Mouse (Mus musculus) c-Kit-positive CD71-negative TER-119-negative erythroid progenitor cells, embryonic 14.5 days (primary cell): ENCODE measurements around the gene Fuz.

Source experiments
- DNase-seq: peaks from one replicate; pipeline ENCODE4 v3.0.0-alpha.2; 2013; ENCODE audit warnings: low read depth

Gene Fuz

DNA sequence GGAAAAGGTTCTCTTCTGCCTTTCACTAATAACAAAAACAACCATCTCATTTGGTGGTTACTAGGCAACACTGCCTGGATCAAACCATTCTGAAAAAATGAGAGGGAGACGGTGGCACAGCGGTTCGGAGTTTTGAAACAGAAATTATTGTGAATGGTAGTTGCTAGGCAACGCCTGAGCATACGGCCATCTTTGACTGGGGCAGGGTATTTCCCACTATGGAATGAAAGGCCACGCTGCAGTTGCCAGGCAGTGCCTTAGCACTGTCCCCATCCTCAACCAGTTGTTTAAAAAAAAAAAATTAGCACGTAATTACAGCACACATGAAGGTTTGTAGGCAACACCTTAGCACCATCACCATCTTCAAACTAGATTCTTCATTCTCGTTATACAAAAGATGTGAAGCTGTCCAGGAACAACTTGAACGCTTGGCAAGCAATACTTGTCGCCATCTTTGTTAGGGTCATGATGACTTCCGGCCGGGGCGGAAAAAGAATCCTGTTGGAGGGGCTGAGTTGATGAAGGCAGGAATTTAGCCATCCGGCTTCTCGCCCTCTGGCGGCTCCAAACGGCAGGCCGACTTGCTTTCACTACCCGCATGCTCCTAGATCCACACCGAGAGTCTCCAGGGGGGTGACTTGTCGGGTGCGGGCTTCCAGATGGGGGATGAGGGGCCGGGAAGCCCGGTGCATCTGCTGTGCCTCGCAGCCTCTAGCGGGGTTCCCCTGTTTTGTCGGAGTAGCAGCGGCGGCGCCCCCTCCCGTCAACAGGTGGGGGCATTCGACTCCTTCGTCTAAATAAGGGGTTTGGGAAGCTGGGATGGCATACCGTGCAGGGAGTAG, at the start of gene Fuz:
Gene Fuz (plus strand): TSS at position 487 of the 842 bp plus-strand sequence.
- peak; percentile 89 for DNase-seq

DNA sequence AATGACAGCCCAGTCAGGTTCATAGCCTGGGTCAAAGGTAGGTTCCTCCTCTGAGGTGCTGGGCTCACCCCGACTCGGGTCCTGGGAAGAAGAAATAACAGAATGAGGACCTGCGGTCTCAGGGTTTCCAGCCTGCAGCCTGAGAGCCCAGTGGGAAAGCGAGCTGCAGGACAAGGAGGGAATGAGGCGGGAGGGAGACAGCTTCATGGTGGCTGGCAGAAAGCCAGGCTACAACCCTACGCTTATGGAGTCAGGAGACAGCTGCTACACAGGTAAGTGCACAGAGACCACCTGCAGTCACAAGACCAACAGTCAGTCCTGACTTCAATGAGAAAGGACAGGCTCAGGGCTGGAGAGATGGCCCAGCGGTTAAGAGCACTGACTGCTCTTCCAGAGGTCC, 49.1 kb upstream of the Fuz start:
- DNase-seq: no peak

DNA sequence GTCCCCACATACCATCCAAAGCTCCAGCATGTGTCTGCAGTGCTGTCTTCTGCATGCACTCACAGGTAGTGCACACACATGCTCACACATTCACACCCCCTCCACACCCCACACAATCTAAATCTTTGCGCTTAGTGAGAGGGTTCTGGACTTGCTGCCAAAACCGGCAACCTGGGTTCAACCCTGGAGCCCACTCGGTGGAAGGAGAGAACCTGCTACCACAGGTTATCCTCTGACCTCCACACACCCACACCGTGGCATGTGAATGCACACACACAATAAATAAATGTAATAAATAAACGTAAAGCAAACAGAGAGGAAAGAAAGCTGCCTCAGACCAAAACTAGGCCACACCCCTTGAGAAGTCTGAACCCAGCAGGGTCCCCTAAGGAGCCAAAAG, 48.1 kb upstream of the Fuz start:
- DNase-seq: no peak

DNA sequence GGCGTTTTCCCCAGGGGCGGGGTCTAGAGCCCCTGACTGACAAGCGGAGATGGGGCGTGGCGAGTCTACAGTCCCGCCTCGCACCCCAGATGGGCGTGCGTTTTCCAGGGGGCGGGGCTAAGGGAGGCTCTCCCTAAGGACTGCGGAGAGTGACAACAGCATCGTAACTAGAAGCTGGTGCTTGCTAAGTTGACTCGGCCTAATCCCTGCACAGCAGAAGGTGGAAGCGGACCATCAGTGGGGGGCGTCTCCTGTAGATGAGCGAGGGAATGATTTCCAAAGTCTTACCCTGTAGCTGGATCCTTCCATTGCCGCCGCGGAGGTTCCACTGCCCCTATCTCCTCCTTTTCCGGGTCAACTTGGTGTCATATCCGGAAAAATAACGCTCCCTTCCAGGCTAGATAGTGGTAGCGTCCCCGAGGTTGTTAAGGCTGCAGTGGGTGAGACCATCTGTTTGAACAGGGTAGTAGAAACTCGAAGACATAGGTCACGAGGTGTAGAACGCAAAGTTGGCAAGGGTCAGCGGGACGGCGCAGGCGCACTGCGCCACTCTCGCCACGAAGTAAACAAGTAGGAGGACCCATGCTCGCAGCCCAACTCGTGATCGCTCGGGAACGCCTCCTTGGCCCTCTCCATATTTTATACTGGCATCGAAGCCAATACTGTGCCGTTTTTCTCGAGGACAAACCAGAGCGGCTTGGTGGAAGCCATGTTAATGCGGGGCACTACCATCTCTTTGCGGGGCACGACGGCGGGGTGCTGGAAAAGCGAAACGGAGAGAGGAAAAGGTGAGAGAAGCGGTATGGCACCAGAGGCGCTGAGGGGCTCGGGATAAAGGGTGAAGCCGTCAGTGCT, 47.1 kb upstream of the Fuz start, which contains the start of the genes Akt1s1 and Tbc1d17:
Gene Akt1s1 (plus strand): TSS at position 431 of the 855 bp plus-strand sequence.
Gene Tbc1d17 (minus strand): TSS at position 519 of the 855 bp plus-strand sequence.
- peak; percentile 93 for DNase-seq

DNA sequence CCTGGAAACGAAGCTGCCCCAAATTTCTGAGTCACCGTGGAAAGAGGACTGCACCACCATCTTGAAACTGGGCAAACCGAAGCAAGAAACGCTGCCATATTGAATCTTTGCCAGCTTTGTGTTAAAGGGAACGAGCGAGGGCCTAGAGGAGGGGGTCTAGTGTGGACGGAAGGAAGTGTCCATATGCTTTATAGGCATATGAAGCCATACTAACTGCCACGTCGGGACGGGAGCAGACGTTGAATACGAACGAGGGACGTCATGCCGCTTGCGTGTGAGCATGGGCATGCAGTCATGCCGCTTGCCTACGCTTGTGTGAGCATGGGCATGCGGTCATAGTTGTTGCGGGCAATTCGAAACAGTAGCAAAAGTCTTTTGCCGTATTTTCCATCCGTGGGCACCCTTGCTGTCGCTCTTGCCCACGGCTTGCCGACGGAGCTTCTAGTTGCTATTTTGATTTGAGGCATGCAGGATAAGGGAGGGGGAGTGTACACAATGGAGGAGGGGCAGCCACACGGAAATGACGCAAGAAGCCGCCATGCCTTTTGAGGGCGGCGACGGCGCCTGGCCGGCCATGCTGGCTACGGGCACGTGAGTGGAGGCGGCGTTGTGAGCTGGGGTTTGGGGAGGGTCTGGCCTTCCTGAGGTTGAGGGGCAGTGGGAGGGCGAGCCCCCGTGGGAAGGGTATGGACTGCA, 46.3 kb upstream of the Fuz start:
- peak; percentile 83 for DNase-seq

DNA sequence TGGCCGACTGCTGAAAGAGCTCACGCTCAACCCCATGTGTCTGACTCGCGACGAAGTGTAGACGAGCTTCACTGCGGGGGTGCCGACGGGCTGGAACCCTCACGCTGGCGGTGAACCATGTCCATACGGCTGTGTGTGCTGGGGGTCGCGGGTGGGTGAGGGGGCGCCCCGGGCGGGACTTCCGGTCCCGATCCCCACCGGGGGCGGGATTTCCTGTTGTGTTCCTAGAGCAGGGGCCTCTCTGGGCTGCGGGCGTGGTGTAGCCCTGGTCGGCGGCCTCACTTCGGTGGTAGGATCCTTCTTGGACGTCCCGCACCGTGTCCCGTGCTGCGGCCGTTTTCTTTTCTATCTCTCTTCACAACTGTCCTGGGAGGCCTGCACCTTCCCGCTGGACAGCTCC, 45.7 kb upstream of the Fuz start:
- no peak for DNase-seq

DNA sequence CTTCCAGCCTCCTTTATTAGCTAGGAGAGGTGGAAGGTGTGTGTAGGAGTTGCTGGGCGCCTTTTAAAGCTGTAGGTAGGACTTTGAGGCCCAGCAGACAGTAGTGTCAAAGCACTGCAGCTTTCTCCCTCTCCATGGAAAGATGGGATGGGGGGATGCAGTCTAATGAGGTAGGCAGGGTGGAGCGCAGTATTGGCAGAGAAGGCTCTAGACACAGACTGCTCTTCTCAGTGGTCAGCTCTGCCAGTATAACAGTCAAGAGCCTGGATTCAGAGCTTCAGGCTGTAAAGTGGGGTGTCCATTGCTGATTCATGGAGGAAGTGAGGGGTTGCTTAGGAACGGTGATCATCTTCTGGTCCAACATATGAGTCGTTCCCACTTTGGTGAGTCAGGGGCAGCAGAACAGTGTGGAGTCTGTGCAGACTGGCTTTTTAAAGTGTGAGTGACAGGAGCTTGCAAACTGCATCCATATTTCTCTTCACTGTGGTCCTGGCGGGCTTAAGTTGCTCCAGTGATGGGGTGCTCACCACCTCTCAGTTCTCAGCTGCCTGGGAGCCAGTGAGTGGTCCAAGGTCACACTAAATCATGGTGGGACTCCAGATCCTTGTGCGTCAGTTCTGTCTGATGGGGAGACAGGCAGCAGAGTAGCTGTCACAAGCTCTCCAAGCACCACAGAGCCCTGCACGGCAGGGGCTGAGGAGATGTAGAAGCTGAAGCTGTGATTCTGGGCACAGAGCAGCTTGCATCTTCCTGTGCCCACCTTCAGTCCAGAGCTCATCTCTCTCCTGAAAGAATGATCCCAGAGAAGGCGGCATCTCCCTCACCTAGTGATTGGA, 44.9 kb upstream of the Fuz start:
- DNase-seq: no peak

DNA sequence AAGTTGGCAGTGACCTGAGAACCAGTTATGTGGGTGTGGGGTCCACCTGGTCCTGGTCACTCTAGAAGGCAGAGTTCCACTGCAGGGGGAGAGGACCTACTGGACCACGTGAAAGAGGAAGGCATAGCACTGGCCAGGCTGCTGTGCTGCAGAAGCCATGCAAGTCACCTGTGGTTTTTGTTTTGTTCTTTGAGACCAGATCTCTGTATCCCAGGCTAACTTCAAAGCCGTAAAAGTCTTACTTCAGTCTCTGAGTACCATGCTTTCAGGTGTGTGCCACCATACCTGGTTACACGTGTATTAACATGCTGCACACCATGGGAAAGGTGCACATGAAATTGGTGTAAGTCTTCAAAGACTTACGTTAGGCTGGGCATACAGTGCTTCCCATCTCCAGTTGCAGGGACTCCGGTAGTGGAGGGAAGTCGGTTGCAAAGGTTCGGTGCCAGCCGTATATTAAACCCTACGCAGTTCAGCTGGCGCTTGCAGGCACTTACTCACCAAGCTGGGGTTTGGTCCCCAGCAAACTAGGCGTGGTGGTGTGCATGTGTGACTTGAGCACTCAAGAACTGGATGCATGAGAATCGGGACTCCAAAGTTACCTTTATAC, 44.1 kb upstream of the Fuz start:
- no peak for DNase-seq

DNA sequence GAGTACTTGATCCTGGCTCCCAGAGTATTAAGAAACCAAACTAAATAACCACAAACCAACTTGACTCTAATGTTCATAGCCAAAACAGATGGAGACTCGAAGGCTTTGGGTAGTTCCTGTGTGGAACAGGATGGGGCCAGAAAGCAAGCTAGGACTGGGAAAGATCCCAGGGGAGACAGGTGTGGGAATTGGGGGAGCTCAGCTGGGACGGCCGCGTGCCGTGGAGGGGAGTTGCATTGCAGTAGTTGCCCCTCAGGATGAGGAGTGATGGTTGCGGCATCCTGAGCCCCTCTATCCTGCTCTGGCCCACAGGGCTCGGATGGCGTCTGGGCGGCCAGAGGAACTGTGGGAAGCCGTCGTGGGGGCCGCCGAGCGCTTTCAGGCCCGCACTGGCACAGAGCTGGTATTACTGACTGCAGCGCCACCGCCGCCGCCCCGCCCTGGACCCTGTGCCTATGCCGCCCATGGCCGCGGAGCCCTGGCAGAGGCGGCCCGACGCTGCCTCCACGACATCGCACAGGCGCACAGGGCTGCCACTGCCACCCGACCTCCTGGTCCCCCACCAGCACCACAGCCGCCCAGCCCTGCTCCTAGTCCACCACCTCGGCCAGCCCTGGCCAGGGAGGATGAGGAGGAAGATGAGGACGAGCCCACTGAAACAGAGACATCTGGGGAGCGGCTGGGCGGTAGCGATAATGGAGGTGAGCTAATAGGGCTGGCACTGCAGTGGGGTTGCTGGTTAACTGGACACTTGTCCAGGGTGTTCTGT, 43.4 kb upstream of the Fuz start:
- no peak for DNase-seq

DNA sequence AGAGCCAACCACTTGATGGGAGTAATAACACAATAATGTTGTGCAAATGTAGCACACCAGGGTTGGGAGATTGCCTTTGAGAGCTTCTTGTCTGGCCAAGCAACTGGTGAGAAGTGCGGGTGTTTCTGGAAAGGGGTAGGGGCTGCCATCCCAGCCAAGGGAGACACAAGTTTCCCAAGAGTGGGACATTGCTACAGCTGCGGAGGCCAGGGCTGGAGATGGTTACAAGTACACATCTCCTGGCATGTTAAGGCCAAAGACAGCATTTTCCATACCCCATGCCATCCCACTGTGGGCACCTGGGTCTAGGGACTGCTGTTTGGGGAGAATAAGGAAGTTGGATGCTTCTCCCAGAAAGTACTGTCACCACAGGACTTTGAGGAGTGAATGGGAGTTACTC, 42.8 kb upstream of the Fuz start:
- no peak for DNase-seq

DNA sequence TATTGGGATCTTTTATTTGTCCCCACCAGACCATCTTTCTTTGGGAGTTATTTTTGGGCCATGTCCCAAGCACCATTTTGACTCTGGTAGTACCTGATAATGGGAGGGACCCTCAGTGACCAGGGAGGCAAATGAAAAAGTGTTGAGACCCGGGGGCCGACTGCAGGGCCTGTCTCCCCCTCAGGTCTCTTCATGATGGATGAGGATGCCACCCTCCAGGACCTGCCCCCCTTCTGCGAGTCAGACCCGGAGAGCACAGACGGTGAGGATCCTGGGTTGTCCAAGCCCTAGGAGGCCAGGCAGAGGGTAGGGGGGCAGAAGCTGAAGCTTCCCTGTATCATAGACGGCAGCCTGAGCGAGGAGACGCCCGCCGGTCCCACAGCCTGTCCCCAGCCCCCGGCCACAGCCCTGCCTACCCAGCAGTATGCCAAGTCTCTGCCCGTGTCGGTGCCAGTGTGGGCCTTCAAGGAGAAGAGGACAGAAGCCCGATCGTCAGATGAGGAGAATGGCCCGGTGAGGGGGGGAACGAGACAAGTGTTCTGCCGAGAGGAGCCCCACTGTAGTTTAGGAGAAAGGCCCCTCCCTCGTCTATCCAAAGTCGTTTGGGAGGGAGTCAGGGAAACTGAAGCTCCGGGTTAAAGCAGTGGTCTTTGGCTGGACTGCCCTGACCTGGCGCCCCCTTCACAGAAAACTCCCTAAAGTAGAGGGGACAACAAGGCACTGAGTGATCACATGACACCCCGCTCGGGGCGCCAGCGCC, 42.1 kb upstream of the Fuz start:
- no peak for DNase-seq

DNA sequence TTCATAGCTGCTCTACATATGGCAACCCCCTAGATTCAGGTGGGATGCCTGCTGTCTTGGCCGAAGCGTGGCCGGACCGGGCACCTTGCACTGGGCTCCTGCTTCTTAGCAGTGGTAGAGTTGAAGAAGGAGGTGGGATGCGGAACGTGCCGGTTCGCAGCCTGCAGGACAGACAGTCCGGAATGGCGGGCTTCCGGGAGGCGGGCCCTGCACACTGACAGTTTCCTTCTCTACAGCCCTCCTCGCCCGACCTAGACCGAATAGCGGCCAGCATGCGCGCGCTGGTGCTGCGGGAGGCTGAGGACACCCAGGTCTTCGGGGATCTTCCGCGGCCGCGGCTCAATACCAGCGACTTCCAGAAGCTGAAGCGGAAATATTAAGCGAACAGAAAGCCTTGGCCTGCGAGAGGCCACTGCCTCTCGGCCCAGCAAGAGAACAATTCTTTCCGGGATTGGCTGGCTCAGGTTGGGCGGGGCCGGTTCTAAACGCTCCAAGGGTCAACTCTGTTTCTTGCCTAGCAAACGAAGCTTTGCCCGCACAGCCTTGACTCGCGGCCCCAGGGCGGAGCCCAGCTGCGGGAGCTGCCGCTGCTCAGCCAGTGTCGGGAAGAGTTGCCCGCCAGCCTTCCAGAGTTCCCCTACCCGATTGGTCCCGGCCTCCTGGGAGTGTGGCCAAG, 41.4 kb upstream of the Fuz start:
- DNase-seq: no peak

DNA sequence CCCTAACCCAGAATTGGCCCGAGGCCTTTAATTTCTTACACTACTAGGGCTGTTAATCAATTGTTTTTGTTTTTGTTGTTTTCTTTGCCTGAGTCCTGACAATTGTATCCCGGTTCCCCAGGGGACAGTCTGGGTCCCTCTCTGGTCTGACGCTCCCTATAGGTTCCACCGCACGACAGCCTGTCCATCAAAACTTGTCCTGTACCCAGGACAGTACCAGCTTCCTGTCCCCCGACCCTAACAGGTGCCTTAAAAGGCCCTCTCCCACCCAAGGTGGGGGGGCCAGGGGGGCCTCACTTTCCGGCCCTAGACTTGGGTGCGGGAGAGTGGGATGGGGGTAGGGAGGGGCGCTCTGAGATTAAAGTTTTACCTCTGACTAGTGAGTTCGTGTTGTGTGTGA, 40.8 kb upstream of the Fuz start:
- DNase-seq: no peak

DNA sequence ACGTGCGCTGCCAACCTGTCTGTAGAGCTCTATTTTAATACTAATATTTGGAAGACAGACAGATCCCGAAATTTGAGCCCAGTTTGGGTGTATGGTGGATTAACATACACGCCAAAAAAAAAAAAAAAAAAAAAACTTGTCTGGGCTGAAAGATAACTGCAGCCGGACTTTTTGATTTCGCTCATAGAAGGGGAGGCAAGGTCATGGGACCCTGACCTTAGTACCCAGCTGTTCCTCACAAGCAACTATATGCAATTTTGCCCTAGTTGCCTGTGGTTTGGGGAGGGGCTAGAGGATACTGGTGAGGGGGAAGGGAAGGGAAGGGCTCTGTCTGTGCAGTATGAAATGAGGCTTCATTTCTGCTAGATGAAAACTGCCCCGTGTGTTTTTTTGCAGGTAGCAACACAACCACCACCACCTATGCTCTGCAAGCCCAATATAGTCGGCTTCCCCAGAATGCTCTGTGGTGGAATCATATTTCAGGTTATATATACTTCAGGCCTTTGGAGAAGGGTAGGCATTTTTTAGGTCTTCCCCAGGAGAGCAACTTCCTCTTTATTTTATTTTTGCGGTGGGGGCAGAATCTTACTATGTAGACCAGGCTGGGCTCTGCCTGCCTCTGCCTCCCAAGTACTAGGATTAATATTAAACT, 39.5 kb upstream of the Fuz start:
- DNase-seq: no peak

DNA sequence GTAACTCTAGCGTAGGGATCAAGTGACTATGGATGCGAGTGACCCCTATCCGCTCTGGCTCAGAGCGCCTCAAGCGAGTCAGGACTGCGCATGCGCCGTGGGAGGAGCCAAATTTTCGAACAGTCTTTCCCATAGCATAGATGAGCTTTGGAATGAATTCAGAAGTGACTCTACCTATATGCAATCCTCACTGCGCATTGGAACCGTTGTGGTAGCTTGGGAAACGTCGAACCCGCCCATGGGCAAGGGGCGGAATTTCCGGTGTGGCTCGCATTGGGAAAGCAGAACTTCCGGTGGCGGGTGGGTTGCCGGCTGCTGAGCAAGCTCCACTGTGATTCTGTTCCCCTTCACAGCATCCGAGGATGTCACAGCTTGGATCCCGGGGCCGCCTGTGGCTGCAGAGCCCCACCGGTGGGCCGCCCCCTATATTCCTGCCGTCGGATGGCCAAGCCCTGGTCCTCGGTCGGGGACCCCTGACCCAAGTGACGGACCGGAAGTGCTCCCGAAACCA, 38.8 kb upstream of the Fuz start, which contains the start of gene Pnkp:
Gene Pnkp (plus strand): TSS at position 98 of the 511 bp plus-strand sequence.
- peak; percentile 87 for DNase-seq

DNA sequence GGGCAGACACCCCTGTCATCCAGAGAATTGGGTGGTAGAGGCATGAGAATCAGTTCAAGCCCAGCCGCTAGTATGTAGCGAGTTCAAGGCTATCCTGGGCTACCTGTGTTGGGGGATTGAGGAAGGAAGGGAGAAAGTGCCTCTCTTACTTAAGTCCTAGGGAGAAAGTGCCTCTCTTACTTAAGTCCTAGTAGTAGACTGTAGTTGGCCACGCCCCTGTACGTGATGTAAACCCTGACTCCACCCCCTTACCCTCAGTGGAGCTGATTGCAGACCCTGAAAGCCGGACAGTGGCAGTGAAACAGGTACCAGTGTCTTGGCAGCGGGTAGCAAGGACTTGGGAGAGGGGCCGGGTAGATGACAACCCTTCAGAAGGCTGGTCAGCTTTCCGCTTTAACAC, 38.0 kb upstream of the Fuz start:
- DNase-seq: no peak

DNA sequence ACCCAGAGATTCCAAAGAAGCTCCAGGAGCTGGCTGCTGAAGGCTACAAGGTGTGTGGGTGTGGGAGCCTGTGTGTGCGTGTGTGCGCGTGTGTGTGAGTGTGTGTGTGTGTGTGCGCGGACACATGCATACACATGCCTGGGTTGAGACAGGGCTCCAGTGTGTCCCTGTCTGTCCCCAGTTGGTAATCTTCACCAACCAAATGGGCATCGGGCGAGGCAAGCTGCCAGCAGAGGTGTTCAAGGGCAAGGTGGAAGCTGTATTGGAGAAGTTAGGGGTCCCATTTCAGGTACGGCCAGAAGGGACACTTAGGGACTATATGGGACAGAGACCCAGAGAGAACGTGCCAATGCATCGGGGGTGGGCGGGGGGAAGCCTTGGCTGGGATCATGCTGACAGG, 36.0 kb upstream of the Fuz start:
- no peak for DNase-seq
